Mouse (Mus musculus) G1E (cell line): ENCODE measurements around the gene Clec16a. TPM values are rescaled to one million over a fixed set of nuclear protein-coding genes. Genes with fewer than 3 reads are reported as not detected.

Experiments
- ATAC-seq: 2 replicates; pipeline ENCODE4 v1.8.0; 2016; ENCODE audit warnings: mild to moderate bottlenecking; ENCODE audit not compliant: insufficient number of reproducible peaks, poor library complexity, low FRiP score, severe bottlenecking; ENCODE audit errors: extremely low read depth
- DNase-seq: peaks from one replicate; pipeline ENCODE4 v3.0.0; 2012; ENCODE audit warnings: low spot score
- H3K27me3 ChIP-seq: 2 replicates; pipeline ENCODE4 v1.6.1; 2012; ENCODE audit warnings: mild to moderate bottlenecking, low read length, inconsistent platforms; ENCODE audit not compliant: insufficient read depth
- H3K36me3 ChIP-seq: replicated peaks from 2 replicates; pipeline ENCODE3; 2012; ENCODE audit warnings: mild to moderate bottlenecking, inconsistent platforms
- H3K4me1 ChIP-seq: 2 replicates; pipeline ENCODE4 v1.6.1; 2012; ENCODE audit warnings: low read depth, low read length, inconsistent platforms, mixed read lengths; ENCODE audit not compliant: insufficient read depth
- H3K4me3 ChIP-seq: 2 replicates; pipeline ENCODE4 v1.5.1; 2012; ENCODE audit warnings: low read depth, mild to moderate bottlenecking, inconsistent platforms, low read length, moderate library complexity, mixed read lengths
- H3K9me3 ChIP-seq: replicated peaks from 2 replicates; pipeline ENCODE4 v1.6.1; 2012; ENCODE audit warnings: inconsistent platforms
- CTCF ChIP-seq: IDR thresholded peaks from 2 replicates; pipeline ENCODE4 v1.5.1; 2012; ENCODE audit warnings: low read depth, low read length, inconsistent platforms, mixed read lengths
- GATA1 ChIP-seq: IDR thresholded peaks from 2 replicates; pipeline ENCODE4 v1.6.1; 2012; ENCODE audit warnings: borderline replicate concordance, low read length, inconsistent platforms, mixed read lengths
- GATA2 ChIP-seq: IDR thresholded peaks from 2 replicates; pipeline ENCODE4 v1.6.1; 2012; ENCODE audit warnings: low read depth, low read length, inconsistent platforms, borderline replicate concordance
- POLR2AphosphoS5 ChIP-seq: IDR thresholded peaks from 2 replicates; pipeline ENCODE4 v1.6.1; 2012; ENCODE audit warnings: low read depth, low read length, inconsistent platforms; ENCODE audit not compliant: insufficient replicate concordance
- TAL1 ChIP-seq: conservative IDR thresholded peaks from 2 replicates; pipeline ENCODE4 v1.6.1; 2012; ENCODE audit warnings: low read depth, low read length, inconsistent platforms, mixed read lengths
- polyA plus RNA-seq: library from polyadenylated mRNA; stranded (reverse); fragments of >175 nt; gene quantifications from 2 replicates; pipeline ENCODE4 v1.2.3, GENCODE M21; 2012
- total RNA-seq, 2 experiments: library from RNA; stranded (forward) in 1 of 2; stranded (reverse) in 1 of 2; fragments of 200-1000 nt in 1 of 2; fragments of >200 nt in 1 of 2; fragmentation: Nextera tagmentation in 1 of 2; gene quantifications; 2 replicates each; pipeline ENCODE4 v1.2.3; 2014 to 2017

Gene Clec16a
- total and polyA plus RNA-seq, 3 experiments: 12.6 to 47.9 (median 18.1) TPM

DNA sequence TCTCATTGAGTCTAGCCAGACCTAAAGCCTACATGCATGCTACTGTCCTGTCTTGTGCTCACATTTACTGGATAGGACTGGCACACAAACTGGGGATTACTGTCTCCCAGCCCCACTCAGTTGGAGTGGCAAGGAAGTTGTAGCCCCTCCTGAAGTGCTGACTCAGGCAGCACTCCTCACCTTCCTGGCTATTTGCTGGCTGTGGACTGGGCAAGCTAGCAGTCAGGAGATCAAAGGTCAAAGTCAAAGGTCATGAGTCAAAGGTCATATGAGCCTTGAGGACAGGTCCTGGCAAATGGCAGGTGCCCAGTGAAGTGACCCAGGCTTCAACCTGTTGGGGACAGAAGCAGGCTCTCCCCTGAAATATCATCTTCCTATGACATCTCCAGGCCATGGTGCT is 99.1 kb downstream of the Clec16a start:
- TF ChIP-seq GATA2: no peak
- TF ChIP-seq TAL1: no peak
- no peak for TF ChIP-seq GATA1
- TF ChIP-seq POLR2AphosphoS5: no peak
- no peak for TF ChIP-seq CTCF
- no peaks in the 10 kb centered on the region for H3K9me3 ChIP-seq
- H3K36me3 ChIP-seq: peaks cover 38% of the 10 kb centered on the region
- H3K27me3 ChIP-seq: no peaks in the 10 kb centered on the region
- H3K4me1 ChIP-seq: peaks cover 58% of the 10 kb centered on the region
- DNase-seq (no peak), ATAC-seq (no peak)
- H3K4me3 ChIP-seq: no peak overlapping the region

DNA sequence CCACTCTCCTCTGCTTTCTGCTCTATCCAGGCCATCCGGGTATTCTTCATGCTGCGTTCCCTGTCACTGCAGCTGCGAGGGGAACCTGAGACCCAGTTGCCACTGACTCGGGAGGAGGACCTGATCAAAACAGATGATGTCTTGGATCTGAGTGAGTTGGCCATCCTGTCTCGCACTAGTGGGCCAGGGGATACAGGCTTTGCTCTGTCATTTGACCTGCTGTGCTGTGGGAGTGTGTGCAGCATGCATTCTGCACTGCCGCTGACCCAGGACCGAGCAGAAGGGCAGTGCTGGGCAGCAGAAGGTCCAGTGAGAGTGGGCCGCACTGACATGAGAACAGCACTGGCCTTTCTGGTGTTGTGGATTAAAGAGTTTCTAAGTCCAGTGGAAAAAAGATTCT is 99.6 kb downstream of the Clec16a start:
- DNase-seq (no peak), ATAC-seq (no peak)
- Histone ChIP-seq H3K36me3 (peaks cover 38% of the 10 kb centered on the region), H3K9me3 (no peaks in the 10 kb centered on the region), H3K4me1 (peaks cover 53% of the 10 kb centered on the region), H3K4me3 (no peak overlapping the region), H3K27me3 (no peaks in the 10 kb centered on the region)
- TF ChIP-seq CTCF: no peak
- TF ChIP-seq TAL1: no peak
- no peak for TF ChIP-seq POLR2AphosphoS5
- no peak for TF ChIP-seq GATA1
- TF ChIP-seq GATA2: no peak

DNA sequence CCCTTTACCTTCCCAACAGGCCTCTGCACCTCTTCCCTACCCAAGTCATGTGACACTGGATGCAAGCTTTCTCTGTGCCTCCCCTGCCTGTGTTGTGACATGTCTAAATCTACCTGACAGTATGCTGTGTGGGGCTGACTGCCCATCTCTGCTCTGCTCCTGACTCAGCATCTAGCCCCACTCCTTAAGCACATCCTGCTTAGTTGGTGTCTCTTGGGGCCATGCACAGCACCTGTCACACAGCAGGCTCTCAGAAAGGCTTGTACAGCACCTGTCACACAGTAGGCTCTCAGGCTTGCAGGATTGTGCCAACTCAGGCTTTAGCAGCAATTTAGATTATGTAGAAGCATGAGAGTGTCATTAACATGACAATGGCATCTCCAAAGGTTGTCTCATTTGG is 106.7 kb downstream of the Clec16a start:
- DNase-seq (no peak), ATAC-seq (no peak)
- no peak overlapping the region for H3K4me3 ChIP-seq
- TF ChIP-seq GATA1 (no peak), GATA2 (no peak), POLR2AphosphoS5 (no peak), CTCF (no peak)
- no peaks in the 10 kb centered on the region for H3K27me3 ChIP-seq
- H3K4me1 ChIP-seq: peaks cover 28% of the 10 kb centered on the region
- H3K36me3 ChIP-seq: peaks cover 50% of the 10 kb centered on the region
- no peaks in the 10 kb centered on the region for H3K9me3 ChIP-seq

DNA sequence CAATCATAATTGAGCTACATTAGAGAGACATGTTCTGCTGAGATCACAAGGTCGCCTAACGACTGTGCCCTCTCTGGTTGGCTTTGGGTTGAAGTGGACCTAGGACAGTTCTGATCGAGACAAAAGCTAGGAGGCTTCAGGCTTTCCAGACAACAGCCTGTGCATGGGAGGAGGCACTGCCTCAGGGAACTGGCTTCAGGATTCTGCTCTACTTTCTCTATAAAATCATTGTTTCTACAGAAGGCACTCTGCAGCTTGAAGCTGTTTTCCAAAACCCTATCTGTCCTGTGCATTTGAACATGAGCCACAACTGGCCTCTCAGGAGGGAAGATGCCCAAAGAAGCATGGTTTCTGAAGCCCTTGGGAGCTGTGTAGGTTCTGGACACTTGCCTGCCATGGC is 107.8 kb downstream of the Clec16a start:
- Histone ChIP-seq H3K4me1 (peaks cover 28% of the 10 kb centered on the region), H3K27me3 (no peaks in the 10 kb centered on the region), H3K4me3 (no peak overlapping the region), H3K36me3 (peaks cover 49% of the 10 kb centered on the region), H3K9me3 (no peaks in the 10 kb centered on the region)
- ATAC-seq: no peak
- TF ChIP-seq POLR2AphosphoS5 (no peak), CTCF (no peak), GATA2 (no peak), TAL1 (no peak)
- DNase-seq: no peak

DNA sequence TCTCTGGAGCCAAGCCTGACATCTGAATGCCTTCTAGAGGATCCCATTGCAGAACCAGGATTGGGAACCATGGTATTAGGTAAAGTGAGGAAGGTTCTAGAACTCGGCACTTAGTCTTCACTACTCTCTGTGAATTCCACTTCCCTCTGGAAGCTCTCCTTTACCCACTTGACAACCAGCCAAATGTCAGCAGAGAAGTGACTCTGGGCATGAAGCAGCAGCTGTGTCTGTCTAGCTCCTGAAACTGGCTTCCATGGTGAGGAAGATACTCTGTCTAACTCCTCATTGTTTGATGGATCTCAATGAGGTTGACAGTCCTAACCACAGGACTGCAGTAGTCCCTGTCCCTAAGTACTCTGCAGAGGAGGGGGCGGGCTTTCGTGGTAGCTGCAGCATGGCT is 110.1 kb downstream of the Clec16a start:
- Histone ChIP-seq H3K4me1 (peaks cover 25% of the 10 kb centered on the region), H3K4me3 (no peak overlapping the region), H3K27me3 (no peaks in the 10 kb centered on the region), H3K9me3 (no peaks in the 10 kb centered on the region), H3K36me3 (peaks cover 46% of the 10 kb centered on the region)
- no peak for TF ChIP-seq GATA2
- no peak for TF ChIP-seq CTCF
- no peak for TF ChIP-seq GATA1
- no peak for TF ChIP-seq TAL1
- TF ChIP-seq POLR2AphosphoS5: no peak
- DNase-seq (no peak), ATAC-seq (no peak)

DNA sequence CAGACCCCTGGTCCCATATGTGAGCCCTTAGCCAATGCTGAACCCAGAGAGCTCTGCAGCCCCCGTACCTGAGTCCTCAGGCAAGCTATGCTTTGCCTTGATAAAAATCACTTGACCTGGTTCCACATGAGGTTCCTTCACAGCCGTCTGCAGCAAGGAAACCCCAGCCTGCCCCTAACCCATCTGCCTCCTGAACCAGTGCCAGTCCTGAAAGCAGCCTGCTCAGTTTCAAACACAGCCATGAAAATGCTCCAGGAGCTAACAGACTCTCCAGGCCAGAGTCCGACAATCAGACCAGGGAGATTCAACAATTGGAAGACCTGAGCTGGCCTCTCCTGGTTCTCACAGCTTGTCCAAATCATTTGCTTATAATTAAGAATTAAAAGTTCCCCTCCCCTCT is 110.8 kb downstream of the Clec16a start:
- H3K27me3 ChIP-seq: no peaks in the 10 kb centered on the region
- TF ChIP-seq GATA2 (no peak), TAL1 (no peak), CTCF (no peak), POLR2AphosphoS5 (no peak), GATA1 (no peak)
- no peak overlapping the region for H3K4me3 ChIP-seq
- ATAC-seq (no peak), DNase-seq (no peak)
- H3K36me3 ChIP-seq: peaks cover 47% of the 10 kb centered on the region
- H3K4me1 ChIP-seq: peaks cover 25% of the 10 kb centered on the region
- no peaks in the 10 kb centered on the region for H3K9me3 ChIP-seq
